Mouse (Mus musculus) neural tube, embryonic 14.5 days (tissue): ENCODE data around the gene Galnt6. TPM values are rescaled to one million over a fixed set of nuclear protein-coding genes. Genes with fewer than 3 reads are reported as not detected.

ENCODE experiments used
- ATAC-seq: fragments of 200-750 bp; cut with Nextera tagmentation; 2 replicates; pipeline ENCODE4 v1.8.0; 2017; ENCODE audit warnings: low read depth, mild to moderate bottlenecking, moderate TSS enrichment, moderate library complexity
- H3K27ac ChIP-seq: fragments of 300-500 bp; sonication (generic); 2 replicates; pipeline ENCODE4 v1.5.1; 2014; ENCODE audit warnings: low read depth, mild to moderate bottlenecking, control low read depth, low read length, moderate library complexity, mixed read lengths
- H3K27me3 ChIP-seq: fragments of 300-500 bp; sonication (generic); 2 replicates; pipeline ENCODE4 v1.6.1; 2014; ENCODE audit warnings: low read length; ENCODE audit not compliant: control insufficient read depth, insufficient read depth
- H3K36me3 ChIP-seq: fragments of 300-500 bp; sonication (generic); 2 replicates; pipeline ENCODE4 v1.6.1; 2014; ENCODE audit warnings: low read length, mixed read lengths; ENCODE audit not compliant: control insufficient read depth, insufficient read depth
- H3K4me1 ChIP-seq: fragments of 300-500 bp; sonication (generic); 2 replicates; pipeline ENCODE4 v1.6.1; 2014; ENCODE audit warnings: low read length; ENCODE audit not compliant: control insufficient read depth, insufficient read depth
- H3K4me2 ChIP-seq: fragments of 300-500 bp; sonication (generic); 2 replicates; pipeline ENCODE4 v1.6.1; 2014; ENCODE audit warnings: mild to moderate bottlenecking, low read depth, low read length, control low read depth
- H3K4me3 ChIP-seq: fragments of 300-500 bp; sonication (generic); 2 replicates; pipeline ENCODE4 v1.5.1; 2014; ENCODE audit warnings: low read depth, low read length, control low read depth, mixed read lengths
- H3K9ac ChIP-seq: fragments of 300-500 bp; sonication (generic); replicated peaks from 2 replicates; pipeline ENCODE4 v1.6.1; 2014; ENCODE audit warnings: low read depth, mild to moderate bottlenecking, control low read depth, low read length, mixed read lengths
- H3K9me3 ChIP-seq: fragments of 300-500 bp; sonication (generic); 2 replicates; pipeline ENCODE4 v1.6.1; 2016; ENCODE audit warnings: low read length; ENCODE audit not compliant: control insufficient read depth
- WGBS: fragments of 180-500 bp; shearing (Covaris S2); extraction: QIAGEN DNeasy Blood & Tissue Kit; methylation state at CpG from one replicate; pipeline ENCODE4 v1.1.7; 2014; 5-methylcytosine and 5-hydroxymethylcytosine counted together
- polyA plus RNA-seq: library from polyadenylated mRNA; unstranded; fragments of >200 nt; fragmentation: Nextera tagmentation; extraction: Ambion mirVana; gene quantifications from 2 replicates; pipeline ENCODE4 v1.2.1, GENCODE M21; 2014

The Galnt6 gene
- polyA plus RNA-seq, 1 experiment from 2014 or later = 0.15 TPM

DNA sequence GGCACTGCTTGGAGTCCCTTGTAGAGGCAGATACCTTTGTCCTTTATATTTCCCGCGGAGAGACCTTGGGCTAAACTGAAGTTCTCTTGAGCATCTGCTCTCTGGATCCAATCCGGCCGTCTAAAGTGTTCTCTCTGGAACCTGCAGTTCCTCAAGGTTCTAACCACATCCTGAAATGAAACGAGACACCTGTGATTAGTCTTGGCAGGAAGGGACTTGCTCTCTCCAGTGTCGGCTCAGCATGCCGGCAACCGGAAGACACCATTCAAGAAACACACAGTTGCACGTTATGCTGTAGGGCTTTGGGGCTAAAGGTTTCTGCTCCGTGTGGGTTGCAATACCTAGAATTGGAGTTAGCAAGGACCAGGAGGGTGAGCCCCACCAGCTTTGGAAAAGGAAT is 9.1 kb downstream of the Galnt6 start:
- Histone ChIP-seq H3K9me3 (no peaks in the 10 kb centered on the region), H3K27ac (no peak overlapping the region), H3K9ac (no peak overlapping the region), H3K4me2 (no peak overlapping the region), H3K4me3 (no peak overlapping the region), H3K27me3 (no peaks in the 10 kb centered on the region), H3K36me3 (no peaks in the 10 kb centered on the region), H3K4me1 (no peaks in the 10 kb centered on the region)
- no peak for ATAC-seq
- 88% methylated on average over 10 of the region's 10 CpGs for WGBS

DNA sequence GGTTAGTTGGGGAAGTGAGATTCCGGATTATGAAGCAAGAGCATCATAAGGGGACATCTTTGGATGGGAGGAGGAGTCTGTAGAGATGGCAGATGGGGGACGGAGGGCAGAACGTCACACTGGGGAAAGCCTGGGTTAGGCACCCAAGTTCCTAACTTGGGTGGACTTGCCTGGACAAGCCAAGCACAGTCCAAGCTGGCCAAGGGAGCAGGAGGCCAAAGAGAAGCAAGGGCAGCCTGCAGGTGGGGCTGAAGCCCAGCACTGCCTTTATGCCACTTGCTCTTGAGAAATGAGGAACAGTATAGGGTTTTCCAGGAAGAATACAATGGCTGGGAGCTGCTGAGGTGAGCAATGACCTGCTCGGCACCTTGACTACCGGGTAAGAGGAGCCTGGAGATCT is 10.0 kb downstream of the Galnt6 start:
- Histone ChIP-seq H3K4me1 (no peaks in the 10 kb centered on the region), H3K9ac (no peak overlapping the region), H3K4me2 (no peak overlapping the region), H3K27ac (no peak overlapping the region), H3K9me3 (no peaks in the 10 kb centered on the region), H3K36me3 (no peaks in the 10 kb centered on the region), H3K4me3 (no peak overlapping the region), H3K27me3 (no peaks in the 10 kb centered on the region)
- ATAC-seq = no peak
- 94% methylated on average over 5 of the region's 5 CpGs for WGBS

DNA sequence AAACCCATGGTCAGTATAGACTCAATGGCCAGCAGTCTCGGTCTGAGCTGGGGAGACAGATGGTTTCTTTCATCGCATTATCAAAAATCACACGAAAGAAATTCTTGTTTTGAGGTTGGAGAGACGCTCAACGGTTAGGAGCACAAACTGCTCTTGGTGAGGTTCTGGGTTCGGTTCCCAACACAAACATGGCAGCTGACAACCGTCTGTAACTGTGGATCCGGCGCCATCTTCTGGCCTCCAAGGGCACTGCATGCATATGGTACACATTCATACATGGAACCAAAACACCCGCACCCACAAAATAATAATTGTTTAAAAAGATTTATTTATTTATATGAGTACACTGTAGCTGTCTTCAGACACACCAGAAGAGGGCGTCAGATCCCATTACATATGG is 10.6 kb downstream of the Galnt6 start:
- Histone ChIP-seq H3K4me1 (no peaks in the 10 kb centered on the region), H3K4me2 (no peak overlapping the region), H3K9me3 (no peaks in the 10 kb centered on the region), H3K27me3 (no peaks in the 10 kb centered on the region), H3K4me3 (no peak overlapping the region), H3K27ac (no peak overlapping the region), H3K9ac (no peak overlapping the region), H3K36me3 (no peaks in the 10 kb centered on the region)
- WGBS = 82% methylated on average over 11 of the region's 11 CpGs
- no peak for ATAC-seq

DNA sequence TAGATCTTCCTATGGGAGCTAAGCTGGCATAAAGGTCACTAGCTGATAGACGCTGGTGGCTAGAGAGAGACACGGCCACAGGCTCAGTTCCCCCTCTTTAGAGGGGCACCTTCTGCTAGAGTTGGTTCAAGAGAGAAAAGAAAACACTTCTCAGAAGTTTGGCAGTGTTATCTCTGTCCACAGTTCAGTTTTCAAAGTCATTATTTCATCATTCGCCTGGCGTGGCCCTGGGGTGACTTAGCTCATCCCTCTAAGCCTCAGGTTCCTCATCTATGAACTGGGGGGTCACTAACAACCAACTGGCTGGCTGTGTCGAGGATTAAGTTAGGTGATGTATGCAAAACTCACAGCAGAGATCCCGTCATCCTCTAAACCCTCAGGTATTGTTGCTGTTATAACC is 11.2 kb downstream of the Galnt6 start:
- no peaks in the 10 kb centered on the region for H3K36me3 ChIP-seq
- no peak overlapping the region for H3K4me3 ChIP-seq
- no peaks in the 10 kb centered on the region for H3K4me1 ChIP-seq
- no peaks in the 10 kb centered on the region for H3K27me3 ChIP-seq
- no peak overlapping the region for H3K4me2 ChIP-seq
- no peaks in the 10 kb centered on the region for H3K9me3 ChIP-seq
- no peak overlapping the region for H3K27ac ChIP-seq
- H3K9ac ChIP-seq = no peak overlapping the region
- ATAC-seq = no peak
- 82% methylated on average over 6 of the region's 6 CpGs for WGBS

DNA sequence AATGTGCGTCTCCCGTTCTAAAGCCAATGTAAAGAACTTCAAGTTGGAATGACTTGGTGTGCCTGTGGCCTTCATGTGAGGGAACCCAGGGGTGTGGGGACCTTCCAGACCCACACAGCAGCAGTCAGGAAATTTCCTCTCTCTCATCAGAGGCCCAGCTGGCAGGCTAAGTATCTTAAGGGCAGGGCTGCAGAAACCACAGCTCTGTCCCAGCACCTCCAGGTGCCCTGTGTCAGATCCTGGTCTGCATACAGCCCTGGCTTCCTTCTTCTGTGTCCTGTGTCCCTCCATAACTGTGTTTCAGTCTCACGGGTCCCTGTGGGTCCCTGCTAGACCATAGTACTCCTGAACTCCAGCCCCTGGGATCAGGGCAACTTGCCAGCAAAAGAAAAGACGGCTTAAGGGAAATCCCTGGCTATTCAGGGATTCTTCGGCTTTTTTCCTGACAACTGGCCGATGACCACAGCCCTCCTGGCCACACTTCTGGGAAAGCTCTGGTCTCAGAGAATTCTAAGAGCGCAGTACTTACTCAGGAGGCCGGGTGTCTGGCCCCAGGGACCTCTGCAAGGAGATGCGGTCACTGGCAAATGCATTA is 13.7 kb downstream of the Galnt6 start:
- Histone ChIP-seq H3K9me3 (no peaks in the 10 kb centered on the region), H3K4me2 (no peak overlapping the region), H3K4me1 (no peaks in the 10 kb centered on the region), H3K36me3 (no peaks in the 10 kb centered on the region), H3K27ac (no peak overlapping the region), H3K27me3 (no peaks in the 10 kb centered on the region), H3K9ac (no peak overlapping the region), H3K4me3 (no peak overlapping the region)
- WGBS = 76% methylated on average over 9 of the region's 9 CpGs
- no peak for ATAC-seq

DNA sequence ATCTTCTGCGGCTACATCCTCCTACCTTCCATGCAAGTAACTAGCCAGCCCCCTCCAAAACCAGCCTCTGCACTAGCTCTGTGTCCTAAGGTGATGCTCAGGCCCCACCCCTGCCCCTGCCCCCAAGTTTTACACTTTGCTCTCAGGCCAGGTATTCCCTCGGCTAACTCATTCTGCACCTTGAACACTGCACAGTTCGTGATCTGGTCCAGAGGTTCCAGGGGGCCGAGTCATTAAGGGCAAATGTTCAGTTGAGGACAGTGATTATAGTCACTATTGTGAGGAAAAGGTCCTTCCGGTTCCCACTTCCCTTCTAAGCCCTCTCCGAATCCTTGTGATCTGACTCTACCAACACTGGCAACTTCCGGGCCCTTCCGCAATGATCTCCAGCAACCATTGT is 14.7 kb downstream of the Galnt6 start:
- H3K36me3 ChIP-seq = no peaks in the 10 kb centered on the region
- no peak overlapping the region for H3K9ac ChIP-seq
- WGBS = 94% methylated on average over 8 of the region's 8 CpGs

DNA sequence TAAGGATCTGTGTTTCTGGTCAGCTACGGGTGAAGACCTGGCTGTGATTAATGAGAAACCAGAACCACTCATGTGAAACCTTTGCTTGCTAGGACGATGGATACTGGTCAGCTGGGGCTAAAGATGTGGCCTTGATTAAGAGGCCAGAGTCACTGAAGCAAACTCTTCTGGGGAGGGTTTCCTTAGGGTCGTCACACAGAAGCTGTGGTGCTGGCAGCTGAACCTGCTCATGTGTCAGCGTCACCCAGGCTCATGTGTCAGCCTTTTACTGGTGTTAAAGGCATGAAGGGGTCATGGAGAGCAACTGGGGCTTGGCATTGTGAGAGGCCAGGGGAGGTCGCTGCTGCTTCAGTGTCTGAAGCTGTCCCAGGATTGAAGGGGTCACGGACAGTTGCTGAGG is 18.3 kb downstream of the Galnt6 start:
- no peaks in the 10 kb centered on the region for H3K9me3 ChIP-seq
- H3K9ac ChIP-seq = no peak overlapping the region
- no peaks in the 10 kb centered on the region for H3K4me1 ChIP-seq
- ATAC-seq = no peak
- H3K27me3 ChIP-seq = no peaks in the 10 kb centered on the region
- H3K27ac ChIP-seq = no peak overlapping the region
- no peak overlapping the region for H3K4me2 ChIP-seq
- H3K4me3 ChIP-seq = no peak overlapping the region
- WGBS = 65% methylated on average over 6 of the region's 6 CpGs
- no peaks in the 10 kb centered on the region for H3K36me3 ChIP-seq

More for the DNA sequence above, 14.7 kb downstream of the Galnt6 start:
- H3K4me3 ChIP-seq = no peak overlapping the region
- ATAC-seq = no peak
- H3K27ac ChIP-seq = no peak overlapping the region
- no peaks in the 10 kb centered on the region for H3K9me3 ChIP-seq
- H3K4me2 ChIP-seq = no peak overlapping the region
- no peaks in the 10 kb centered on the region for H3K4me1 ChIP-seq
- no peaks in the 10 kb centered on the region for H3K27me3 ChIP-seq

DNA sequence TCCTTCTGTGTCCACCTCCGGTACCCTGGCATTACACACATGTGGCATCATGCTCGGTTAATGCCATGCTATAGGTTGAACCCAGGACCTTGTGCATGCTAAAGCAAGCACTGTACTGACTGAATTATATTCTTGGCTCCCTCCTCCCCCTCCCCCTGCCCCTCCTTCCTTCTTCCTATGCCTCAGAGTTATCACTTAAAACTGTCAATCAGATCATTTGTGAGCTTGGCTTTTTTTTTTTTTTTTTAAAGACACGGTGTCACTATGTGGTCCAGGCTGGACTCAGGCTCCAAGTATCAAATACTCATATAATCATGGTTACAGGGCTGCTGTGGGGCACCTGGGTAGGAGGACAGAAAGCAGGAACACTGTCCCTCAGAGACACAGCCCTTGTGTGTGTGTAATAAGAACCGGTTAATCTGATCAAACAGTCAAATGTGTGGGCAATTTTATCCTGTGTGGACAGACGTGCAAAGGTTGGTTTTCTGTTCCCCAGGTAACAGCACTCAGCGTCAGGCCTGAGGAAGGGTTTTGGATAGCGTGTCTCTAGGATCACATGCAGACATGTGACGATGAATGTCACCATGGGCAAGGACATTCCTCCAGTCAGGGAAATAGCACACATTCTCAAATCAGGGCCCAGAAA is 20.6 kb downstream of the Galnt6 start:
- Histone ChIP-seq H3K9me3 (no peaks in the 10 kb centered on the region), H3K27ac (no peak overlapping the region), H3K27me3 (no peaks in the 10 kb centered on the region), H3K4me1 (no peaks in the 10 kb centered on the region), H3K4me3 (no peak overlapping the region), H3K36me3 (no peaks in the 10 kb centered on the region), H3K4me2 (no peak overlapping the region), H3K9ac (no peak overlapping the region)
- 86% methylated on average over 8 of the region's 8 CpGs for WGBS
- ATAC-seq = no peak

DNA sequence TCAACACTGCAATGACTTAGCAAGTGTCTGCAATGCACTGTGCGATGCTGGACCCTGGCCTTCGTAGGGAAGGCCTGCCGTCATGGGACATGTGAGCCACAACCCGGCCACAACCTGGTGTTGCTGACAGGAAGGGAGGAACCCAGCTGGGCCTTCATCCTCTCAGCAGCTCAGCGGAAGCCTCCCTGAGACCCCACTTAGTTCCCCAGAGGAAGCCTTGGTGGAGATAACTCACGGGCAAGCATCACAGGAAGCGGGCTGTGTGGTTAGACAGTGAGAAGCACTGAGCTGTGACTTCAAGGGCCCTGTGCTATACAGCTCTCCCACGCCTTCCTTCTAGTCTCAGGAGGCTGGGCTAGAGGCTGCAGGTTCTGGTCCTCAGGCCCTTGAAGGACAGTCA is 22.9 kb downstream of the Galnt6 start:
- Histone ChIP-seq H3K4me2 (no peak overlapping the region), H3K27ac (no peak overlapping the region), H3K9me3 (no peaks in the 10 kb centered on the region), H3K4me1 (no peaks in the 10 kb centered on the region), H3K36me3 (no peaks in the 10 kb centered on the region), H3K9ac (no peak overlapping the region), H3K4me3 (no peak overlapping the region), H3K27me3 (no peaks in the 10 kb centered on the region)
- WGBS = 72% methylated on average over 8 of the region's 8 CpGs
- ATAC-seq = no peak
